In genomic region chr2:150786251-150787180, GRCm38 (mm10) we compare ENCODE assay signal across 8 mouse cellular contexts. TPM values are rescaled to one million over a fixed set of nuclear protein-coding genes. Genes with fewer than 3 reads are reported as not detected.
A peak's percentile ranks its signal among the peaks of the same experiment; 100 is the strongest.
DNase-seq lines count a peak whose midpoint lies in the region; ATAC-seq lines count a peak whose summit lies in the region.

Gene Pygb (plus strand): TSS chr2:150786735.

- no peaks in the 10 kb centered on the region for H3K36me3 ChIP-seq in embryonic facial prominence, embryonic 11.5 days (replicated peaks; ENCODE audit: control insufficient read depth, insufficient read depth, low read depth, low read length)
- no peaks in the 10 kb centered on the region for H3K36me3 ChIP-seq in limb, embryonic 11.5 days (ENCODE audit: control insufficient read depth, insufficient read depth, low read length)
- no peaks in the 10 kb centered on the region for H3K36me3 ChIP-seq in midbrain, embryonic 14.5 days (ENCODE audit: control insufficient read depth, insufficient read depth, low read length)

- no peaks in the 10 kb centered on the region for H3K27me3 ChIP-seq in embryonic facial prominence, embryonic 11.5 days (ENCODE audit: control insufficient read depth, insufficient read depth, low read length)
- no peaks in the 10 kb centered on the region for H3K27me3 ChIP-seq in limb, embryonic 11.5 days (ENCODE audit: control insufficient read depth, insufficient read depth, low read length)
- no peaks in the 10 kb centered on the region for H3K27me3 ChIP-seq in midbrain, embryonic 14.5 days (ENCODE audit: control insufficient read depth, insufficient read depth, low read length)

- 2% methylated on average over 55 of the region's 58 CpGs for WGBS in embryonic facial prominence, embryonic 11.5 days
- 2% methylated on average over 58 of the region's 58 CpGs for WGBS in limb, embryonic 11.5 days
- WGBS in midbrain, embryonic 14.5 days, result 3% methylated on average over 58 of the region's 58 CpGs

- H3K4me3 ChIP-seq in embryonic facial prominence, embryonic 11.5 days (ENCODE audit: low read depth, low read length), result peak within 1 kb of the TSS; percentile 69
- peak within 1 kb of the TSS; percentile 86 for H3K4me3 ChIP-seq in limb, embryonic 11.5 days (ENCODE audit: low read depth, low read length)
- peak within 1 kb of the TSS; percentile 77 for H3K4me3 ChIP-seq in midbrain, embryonic 14.5 days (replicated peaks; ENCODE audit: low read depth, low read length)

- H3K27ac ChIP-seq in embryonic facial prominence, embryonic 11.5 days (replicated peaks; ENCODE audit: low read depth, low read length), result 0 out of 2 replicates have a peak within 1 kb of the TSS, but pooled peaks have one; percentile 0
- H3K27ac ChIP-seq in limb, embryonic 11.5 days (replicated peaks; ENCODE audit: low read depth, low read length), result no peak within 1 kb of the TSS
- peak within 1 kb of the TSS; percentile 60; the same call in 1 of the 2 replicates for H3K27ac ChIP-seq in midbrain, embryonic 14.5 days (replicated peaks; ENCODE audit: low read depth, low read length)

- peak within 1 kb of the TSS; percentile 84 for H3K4me2 ChIP-seq in embryonic facial prominence, embryonic 11.5 days (ENCODE audit: low read depth, low read length)
- peak within 1 kb of the TSS; percentile 79 for H3K4me2 ChIP-seq in limb, embryonic 11.5 days (ENCODE audit: low read depth, severe bottlenecking)
- H3K4me2 ChIP-seq in midbrain, embryonic 14.5 days (ENCODE audit: low read length), result peak within 1 kb of the TSS; percentile 92

- H3K9me3 ChIP-seq in embryonic facial prominence, embryonic 11.5 days (replicated peaks; ENCODE audit: control insufficient read depth, low read length), result no peaks in the 10 kb centered on the region
- H3K9me3 ChIP-seq in limb, embryonic 11.5 days (ENCODE audit: control insufficient read depth, low read length), result no peaks in the 10 kb centered on the region
- H3K9me3 ChIP-seq in midbrain, embryonic 14.5 days (ENCODE audit: control insufficient read depth, low read length), result no peaks in the 10 kb centered on the region

- H3K9ac ChIP-seq in embryonic facial prominence, embryonic 11.5 days (replicated peaks; ENCODE audit: low read length), result peak within 1 kb of the TSS; percentile 63
- peak within 1 kb of the TSS; percentile 66 for H3K9ac ChIP-seq in limb, embryonic 11.5 days (ENCODE audit: low read length)
- H3K9ac ChIP-seq in midbrain, embryonic 14.5 days (replicated peaks; ENCODE audit: low read length), result peak within 1 kb of the TSS; percentile 70

- H3K4me1 ChIP-seq in embryonic facial prominence, embryonic 11.5 days (ENCODE audit: control insufficient read depth, insufficient read depth, low read length), result no peaks in the 10 kb centered on the region; the same call in 1 of the 2 replicates
- 0 out of 2 replicates have a peak, but pooled peaks cover 5% of the 10 kb centered on the region for H3K4me1 ChIP-seq in limb, embryonic 11.5 days (ENCODE audit: control insufficient read depth, insufficient read depth, low read length)
- peaks cover 17% of the 10 kb centered on the region for H3K4me1 ChIP-seq in midbrain, embryonic 14.5 days (ENCODE audit: control insufficient read depth, insufficient read depth, low read length)

- ATAC-seq in embryonic facial prominence, embryonic 11.5 days (replicated peaks; ENCODE audit: insufficient number of reproducible peaks, low FRiP score, low TSS enrichment, low read depth), result peak; percentile 98
- ATAC-seq in granulocyte monocyte progenitor cell, adult 5-6 weeks (replicated peaks; ENCODE audit: poor library complexity, severe bottlenecking), result peak; percentile 82
- ATAC-seq in limb, embryonic 11.5 days (ENCODE audit: insufficient number of reproducible peaks, low FRiP score, low TSS enrichment, low read depth), result peak; percentile 92
- ATAC-seq in midbrain, embryonic 14.5 days (ENCODE audit: low FRiP score, low TSS enrichment), result peak; percentile 95

- peak; percentile 77 for DNase-seq in ovary, adult 18-20 months (ENCODE audit: low spot score)
- no peak for DNase-seq in ovary, postnatal 10 days (ENCODE audit: low spot score)
- peak; percentile 93 for DNase-seq in embryonic facial prominence, embryonic 11.5 days (ENCODE audit: low spot score)
- DNase-seq in kidney, adult 11 months, result peak; percentile 80
- peak; percentile 85 for DNase-seq in limb, embryonic 11.5 days (ENCODE audit: low spot score)
- DNase-seq in midbrain, embryonic 14.5 days, result peak; percentile 96
- peak; percentile 68 to 87 for DNase-seq in spleen, postnatal 10 days (ENCODE audit: low spot score in 2 of 2)

RNA-seq across cellular contexts. Expression of gene Pygb, which starts in this region (rescaled TPM):
- polyA plus RNA-seq in embryonic facial prominence, embryonic 11.5 days (2014; fragmentation: Nextera tagmentation; extraction: Ambion mirVana), result 38.9 and 43.4 TPM in 2 replicates
- 18.3 and 18.9 TPM in 2 replicates for total RNA-seq in granulocyte monocyte progenitor cell, adult 5-6 weeks (2014; fragmentation: Nextera tagmentation)
- 25.9 and 40.1 TPM in 2 replicates for total RNA-seq in granulocyte monocyte progenitor cell, adult 5-6 weeks (2017)
- 39.4 and 48.9 TPM in 2 replicates for polyA plus RNA-seq in limb, embryonic 11.5 days (2014; fragmentation: Nextera tagmentation; extraction: Ambion mirVana)
- polyA plus RNA-seq in midbrain, embryonic 14.5 days (2014; fragmentation: Nextera tagmentation; extraction: Ambion mirVana), result 62.2 and 64.5 TPM in 2 replicates
